Mouse (Mus musculus) liver, embryonic 16.5 days (tissue): ENCODE measurements around the gene Ftsj3. TPM values are rescaled to one million over a fixed set of nuclear protein-coding genes. Genes with fewer than 3 reads are reported as not detected.
"Not testable (repeated sequence)": the region's sequence is repeated elsewhere in the genome, so short reads cannot be mapped to it uniquely, and the experiment has no call there.

Experiments used
- ATAC-seq: fragments of 200-750 bp; cut with Nextera tagmentation; 2 replicates; pipeline ENCODE4 v1.8.0; 2017; ENCODE audit warnings: low read depth, mild to moderate bottlenecking, moderate number of reproducible peaks, moderate library complexity
- H3K27ac ChIP-seq: fragments of 300-500 bp; sonication (generic); 2 replicates; pipeline ENCODE4 v1.5.1; 2014; ENCODE audit warnings: mild to moderate bottlenecking, low read length
- H3K27me3 ChIP-seq: fragments of 300-500 bp; sonication (generic); 2 replicates; pipeline ENCODE4 v1.6.1; 2014; ENCODE audit warnings: low read depth, low read length, mixed read lengths; ENCODE audit not compliant: control insufficient read depth, insufficient read depth
- H3K36me3 ChIP-seq: fragments of 300-500 bp; sonication (generic); 2 replicates; pipeline ENCODE4 v1.6.1; 2014; ENCODE audit warnings: mild to moderate bottlenecking; ENCODE audit not compliant: control insufficient read depth, insufficient read depth
- H3K4me1 ChIP-seq: fragments of 300-500 bp; sonication (generic); 2 replicates; pipeline ENCODE4 v1.6.1; 2014; ENCODE audit warnings: low read depth, low read length, mixed read lengths; ENCODE audit not compliant: control insufficient read depth
- H3K4me2 ChIP-seq: fragments of 300-500 bp; sonication (generic); 2 replicates; pipeline ENCODE4 v1.6.1; 2014; ENCODE audit warnings: low read depth, low read length, mixed read lengths
- H3K4me3 ChIP-seq: fragments of 300-500 bp; sonication (generic); 2 replicates; pipeline ENCODE4 v1.5.1; 2014; ENCODE audit warnings: low read depth, mild to moderate bottlenecking, low read length
- H3K9ac ChIP-seq: fragments of 300-500 bp; sonication (generic); 2 replicates; pipeline ENCODE4 v1.6.1; 2014; ENCODE audit warnings: low read depth, low read length
- H3K9me3 ChIP-seq: fragments of 300-500 bp; sonication (generic); replicated peaks from 2 replicates; pipeline ENCODE4 v1.6.1; 2016; ENCODE audit warnings: low read length; ENCODE audit not compliant: control insufficient read depth
- WGBS: fragments of 180-500 bp; shearing (Covaris S2); extraction: QIAGEN DNeasy Blood & Tissue Kit; methylation state at CpG from one replicate; pipeline ENCODE4 v1.1.7; 2014; ENCODE audit not compliant: insufficient replicate concordance; 5-methylcytosine and 5-hydroxymethylcytosine counted together
- polyA plus RNA-seq: library from polyadenylated mRNA; unstranded; fragments of >200 nt; fragmentation: Nextera tagmentation; extraction: Ambion mirVana; gene quantifications from 2 replicates; pipeline ENCODE4 v1.2.1, GENCODE M21; 2015

Ftsj3 gene
- polyA plus RNA-seq, 1 experiment from 2014 or later = 25.2 TPM

GRCm38 (mm10) chr11:106200756-106201155 lies 55.1 kb downstream of the Ftsj3 start:
- Histone ChIP-seq H3K4me1 (peaks cover 18% of the 10 kb centered on the region), H3K4me2 (no peak overlapping the region), H3K27me3 (no peaks in the 10 kb centered on the region), H3K9me3 (no peaks in the 10 kb centered on the region), H3K4me3 (no peak overlapping the region), H3K9ac (no peak overlapping the region), H3K27ac (no peak overlapping the region), H3K36me3 (peaks cover 25% of the 10 kb centered on the region)
- no peak for ATAC-seq
- 37% methylated on average over 6 of the region's 6 CpGs for WGBS

- 83% methylated on average over 7 of the region's 7 CpGs for WGBS
- ATAC-seq = not testable (repeated sequence)
Measured at GRCm38 (mm10) chr11:106199997-106200396, 55.9 kb downstream of the Ftsj3 start.

More at GRCm38 (mm10) chr11:106199997-106200396, 55.9 kb downstream of the Ftsj3 start:
- Histone ChIP-seq H3K36me3 (peaks cover 25% of the 10 kb centered on the region), H3K4me1 (peaks cover 19% of the 10 kb centered on the region)
- not testable (repeated sequence) for H3K4me3 ChIP-seq, H3K4me2 ChIP-seq, H3K9ac ChIP-seq, H3K27me3 ChIP-seq, H3K27ac ChIP-seq, H3K9me3 ChIP-seq

Other genes starting within 250 kb of the Ftsj3 start
- 0.05 and 0.08 TPM in 2 replicates for gene Kcnh6, start 248.0 kb downstream of the Ftsj3 start, polyA plus RNA-seq
- 25.1 and 27.5 TPM in 2 replicates for gene Dcaf7, start 219.2 kb downstream of the Ftsj3 start, polyA plus RNA-seq
- 5.6 and 6.4 TPM in 2 replicates for gene Taco1, start 190.0 kb downstream of the Ftsj3 start, polyA plus RNA-seq
- 2.4 and 3.6 TPM in 2 replicates for gene Map3k3, start 171.5 kb downstream of the Ftsj3 start, polyA plus RNA-seq
- not detected in 2 replicates for gene Gm10840, start 95.2 kb downstream of the Ftsj3 start, polyA plus RNA-seq
- gene Limd2, start 95.2 kb downstream of the Ftsj3 start, polyA plus RNA-seq = 76.8 and 79.6 TPM in 2 replicates
- gene Strada, start 53.9 kb downstream of the Ftsj3 start, polyA plus RNA-seq = 7.3 and 7.6 TPM in 2 replicates
- 42.3 and 44.2 TPM in 2 replicates for gene Ccdc47, start 39.7 kb downstream of the Ftsj3 start, polyA plus RNA-seq
- gene Ddx42, start 39.2 kb downstream of the Ftsj3 start, polyA plus RNA-seq = 22.7 and 24.7 TPM in 2 replicates
- 113 and 118 TPM in 2 replicates for gene Psmc5, start 75 bp upstream of the Ftsj3 start, polyA plus RNA-seq
- gene Smarcd2, start 16.9 kb upstream of the Ftsj3 start, polyA plus RNA-seq = 19.4 and 19.5 TPM in 2 replicates
- gene Tcam1, start 20.6 kb upstream of the Ftsj3 start, polyA plus RNA-seq = 0.13 and 0.16 TPM in 2 replicates
- not detected in 2 replicates for gene Gh, start 45.8 kb upstream of the Ftsj3 start, polyA plus RNA-seq
- 11.3 and 12.3 TPM in 2 replicates for gene Cd79b, start 58.7 kb upstream of the Ftsj3 start, polyA plus RNA-seq
- gene Scn4a, start 97.2 kb upstream of the Ftsj3 start, polyA plus RNA-seq = 0.04 and 0.13 TPM in 2 replicates
- gene Prr29, start 109.4 kb upstream of the Ftsj3 start, polyA plus RNA-seq = not detected in 2 replicates
- gene Icam2, start 132.0 kb upstream of the Ftsj3 start, polyA plus RNA-seq = 13.4 and 14.8 TPM in 2 replicates
- 4.7 and 5.2 TPM in 2 replicates for gene Ern1, start 231.8 kb upstream of the Ftsj3 start, polyA plus RNA-seq